Mouse (Mus musculus): ENCODE data around the gene Ear1.
"Not testable (repeated sequence)": the region's sequence is repeated elsewhere in the genome, so short reads cannot be mapped to it uniquely, and the experiment has no call there.

GRCm38 (mm10) chr14:43886235-43886634, 10.9 kb upstream of the Ear1 start:
- not testable (repeated sequence) for TF ChIP-seq POLR2A (IDR thresholded peaks at IDR 0.05; ENCODE audit: borderline replicate concordance, low read depth, low read length); CTCF (IDR thresholded peaks at IDR 0.05; ENCODE audit: low read depth, low read length)

Measured in bone marrow macrophage, adult 2 months (primary cell).